Mouse (Mus musculus) lung, embryonic 14.5 days (tissue): Measurements from ENCODE around the gene Plxnc1. TPM values are rescaled to one million over a fixed set of nuclear protein-coding genes. Genes with fewer than 3 reads are reported as not detected.

Experiments used
- ATAC-seq: fragments of 200-750 bp; cut with Nextera tagmentation; 2 replicates; pipeline ENCODE4 v1.8.0; 2017; ENCODE audit warnings: mild to moderate bottlenecking, moderate TSS enrichment, moderate library complexity; ENCODE audit not compliant: insufficient read depth
- DNase-seq: peaks from one replicate; pipeline ENCODE4 v3.0.0-alpha.2; 2015
- H3K27ac ChIP-seq: fragments of 300-500 bp; sonication (generic); 2 replicates; pipeline ENCODE4 v1.5.1; 2014; ENCODE audit warnings: low read depth, mild to moderate bottlenecking, moderate library complexity
- H3K27me3 ChIP-seq: fragments of 300-500 bp; sonication (generic); 2 replicates; pipeline ENCODE4 v1.6.1; 2014; ENCODE audit warnings: low read length, control low read depth; ENCODE audit not compliant: insufficient read depth
- H3K36me3 ChIP-seq: fragments of 300-500 bp; sonication (generic); 2 replicates; pipeline ENCODE4 v1.6.1; 2014; ENCODE audit warnings: control low read depth; ENCODE audit not compliant: insufficient read depth
- H3K4me1 ChIP-seq: fragments of 300-500 bp; sonication (generic); 2 replicates; pipeline ENCODE4 v1.6.1; 2014; ENCODE audit warnings: antibody characterized with exemption, control low read depth; ENCODE audit not compliant: insufficient read depth
- H3K4me2 ChIP-seq: fragments of 300-500 bp; sonication (generic); 2 replicates; pipeline ENCODE4 v1.6.1; 2014; ENCODE audit warnings: mild to moderate bottlenecking
- H3K4me3 ChIP-seq: fragments of 300-500 bp; sonication (generic); 2 replicates; pipeline ENCODE4 v1.5.1; 2014; ENCODE audit warnings: low read depth, low read length
- H3K9ac ChIP-seq: fragments of 300-500 bp; sonication (generic); 2 replicates; pipeline ENCODE4 v1.6.1; 2014
- H3K9me3 ChIP-seq: fragments of 300-500 bp; sonication (generic); 2 replicates; pipeline ENCODE4 v1.6.1; 2016; ENCODE audit warnings: low read depth, low read length, control low read depth
- CTCF ChIP-seq: IDR thresholded peaks from 2 replicates; pipeline ENCODE4 v1.5.1; 2016; ENCODE audit warnings: antibody characterized with exemption, low read depth
- WGBS: fragments of 180-500 bp; shearing (Covaris S2); extraction: QIAGEN DNeasy Blood & Tissue Kit; methylation state at CpG from one replicate; pipeline ENCODE4 v1.1.7; 2014; 5-methylcytosine and 5-hydroxymethylcytosine counted together
- polyA plus RNA-seq: library from polyadenylated mRNA; unstranded; fragments of >200 nt; fragmentation: Nextera tagmentation; extraction: Ambion mirVana; gene quantifications from 2 replicates; pipeline ENCODE4 v1.2.1, GENCODE M21; 2014

The Plxnc1 gene
- polyA plus RNA-seq, 1 experiment from 2014 or later = 11.7 TPM

DNA sequence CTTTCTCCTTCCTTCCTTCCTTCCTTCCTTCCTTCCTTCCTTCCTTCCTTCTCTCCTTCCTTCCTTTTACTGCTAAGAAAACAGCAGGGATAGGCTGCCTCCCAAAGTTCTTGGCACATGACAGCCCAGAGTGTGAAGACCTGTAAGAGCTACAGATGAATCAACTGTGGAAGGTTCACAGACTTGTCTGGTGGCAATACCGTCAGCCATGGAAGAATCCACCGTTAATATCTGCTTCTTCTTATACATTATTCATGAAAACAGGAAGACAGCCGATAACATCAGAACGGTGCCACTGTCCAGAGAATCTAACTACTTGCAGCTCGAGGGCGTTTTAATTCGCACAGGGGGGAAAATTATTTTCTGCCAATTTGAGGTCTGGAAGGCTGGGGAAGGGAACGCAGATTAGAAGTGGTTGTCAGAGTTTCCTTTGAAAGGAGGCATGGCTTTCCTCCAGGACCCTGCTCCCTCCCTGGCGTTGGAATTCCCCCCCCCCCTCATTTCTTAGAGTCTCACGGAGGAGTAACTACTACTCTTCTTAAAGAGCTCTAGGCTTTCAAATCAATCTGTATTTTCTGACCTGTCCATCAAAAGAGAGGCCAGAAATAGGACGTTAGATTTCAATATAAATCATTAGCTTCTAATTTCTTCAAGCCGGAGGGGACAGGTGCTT, 37.0 kb upstream of the Plxnc1 start:
- H3K27ac ChIP-seq = no peak overlapping the region
- H3K4me1 ChIP-seq = no peaks in the 10 kb centered on the region
- H3K27me3 ChIP-seq = no peaks in the 10 kb centered on the region
- H3K9me3 ChIP-seq = no peaks in the 10 kb centered on the region
- H3K4me3 ChIP-seq = no peak overlapping the region
- no peak for DNase-seq
- H3K9ac ChIP-seq = no peak overlapping the region
- no peak for TF ChIP-seq CTCF
- no peaks in the 10 kb centered on the region for H3K36me3 ChIP-seq
- no peak for ATAC-seq
- H3K4me2 ChIP-seq = no peak overlapping the region
- 33% methylated on average over 12 of the region's 12 CpGs for WGBS

DNA sequence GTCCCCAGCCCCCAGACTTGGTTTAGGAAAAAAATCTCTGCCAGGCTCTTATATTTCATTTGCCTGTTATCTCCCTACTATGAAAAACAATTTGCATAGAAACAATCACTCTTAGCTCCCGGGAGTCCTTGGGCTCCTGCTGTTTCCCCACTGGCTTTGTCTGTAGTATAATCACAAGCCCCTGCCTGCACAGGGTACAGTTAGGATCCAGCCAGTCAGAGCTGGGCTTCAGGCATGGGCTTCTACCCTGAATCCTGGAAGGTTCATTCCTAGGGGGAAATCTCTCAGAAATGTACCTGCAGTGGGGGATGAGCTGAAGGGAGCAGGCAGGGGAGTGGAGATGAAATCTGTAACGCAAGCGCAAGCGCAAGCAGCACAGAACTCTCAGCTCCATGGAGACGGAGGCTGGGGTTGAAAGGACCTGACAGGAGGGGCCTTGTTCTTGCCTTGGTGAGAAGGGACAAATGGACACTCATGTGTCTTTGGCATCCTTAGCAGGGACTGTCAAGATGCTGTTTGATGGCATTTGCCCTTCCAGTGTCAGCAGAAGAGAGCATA, 33.7 kb upstream of the Plxnc1 start:
- Histone ChIP-seq H3K9me3 (no peaks in the 10 kb centered on the region), H3K27ac (no peak overlapping the region), H3K36me3 (no peaks in the 10 kb centered on the region), H3K4me3 (no peak overlapping the region), H3K9ac (no peak overlapping the region), H3K4me1 (no peaks in the 10 kb centered on the region), H3K4me2 (no peak overlapping the region), H3K27me3 (no peaks in the 10 kb centered on the region)
- DNase-seq (no peak), ATAC-seq (no peak)
- no peak for TF ChIP-seq CTCF
- 48% methylated on average over 5 of the region's 5 CpGs for WGBS

DNA sequence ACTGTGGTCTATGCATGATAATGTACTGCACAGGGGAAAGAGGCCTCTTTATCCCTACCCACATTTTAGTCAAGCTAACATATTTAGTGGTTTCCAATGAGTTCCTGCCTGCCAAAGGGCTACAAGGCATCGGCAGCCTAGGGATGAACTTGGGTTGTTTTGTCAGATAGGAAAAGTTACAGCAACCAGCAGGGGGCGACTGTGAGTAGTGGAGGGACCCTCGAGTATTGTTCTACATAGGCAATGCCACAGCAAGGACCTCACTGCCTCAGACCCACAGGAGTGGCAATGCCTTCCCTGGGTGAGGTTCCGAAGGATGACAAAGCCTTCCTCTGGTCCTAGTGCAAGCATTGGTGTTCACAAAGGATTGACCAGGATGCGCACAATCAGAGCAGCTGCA, 31.7 kb upstream of the Plxnc1 start:
- H3K4me1 ChIP-seq = no peaks in the 10 kb centered on the region
- ATAC-seq (no peak), DNase-seq (peak; percentile 51)
- 60% methylated on average over 5 of the region's 5 CpGs for WGBS
- no peak overlapping the region for H3K9ac ChIP-seq
- H3K36me3 ChIP-seq = no peaks in the 10 kb centered on the region
- peak; percentile 59 for TF ChIP-seq CTCF
- H3K4me3 ChIP-seq = no peak overlapping the region
- no peak overlapping the region for H3K27ac ChIP-seq
- no peaks in the 10 kb centered on the region for H3K27me3 ChIP-seq
- H3K9me3 ChIP-seq = no peaks in the 10 kb centered on the region
- H3K4me2 ChIP-seq = no peak overlapping the region

DNA sequence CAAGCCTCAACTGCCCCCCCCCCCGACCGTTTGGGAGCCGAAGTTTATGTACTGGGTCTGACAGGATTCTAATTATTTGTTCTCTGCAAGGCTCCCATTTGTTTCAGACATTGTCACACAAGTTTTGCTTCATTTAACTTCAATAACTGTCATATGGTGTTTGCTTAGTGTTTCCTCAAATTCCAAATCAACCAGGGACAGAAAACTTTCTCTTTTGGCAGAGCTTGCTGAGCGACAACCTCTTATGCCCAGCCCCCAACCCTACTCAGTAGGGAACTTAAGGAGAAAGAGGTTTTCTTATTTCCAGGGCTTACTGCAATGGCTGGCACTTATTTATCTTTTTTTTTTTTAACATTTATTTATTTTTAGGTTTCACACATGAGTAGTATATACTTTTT, 30.5 kb upstream of the Plxnc1 start:
- WGBS = 39% methylated on average over 4 of the region's 4 CpGs
- ATAC-seq (peak; percentile 28; the same call in 1 of the 2 replicates), DNase-seq (peak; percentile 69)
- Histone ChIP-seq H3K27me3 (no peaks in the 10 kb centered on the region), H3K36me3 (no peaks in the 10 kb centered on the region), H3K27ac (peak overlapping the region; percentile 13; the same call in 1 of the 2 replicates), H3K9ac (no peak overlapping the region), H3K4me2 (peak overlapping the region; percentile 25; the same call in 1 of the 2 replicates), H3K9me3 (no peaks in the 10 kb centered on the region), H3K4me1 (no peaks in the 10 kb centered on the region), H3K4me3 (no peak overlapping the region)
- TF ChIP-seq CTCF = no peak

DNA sequence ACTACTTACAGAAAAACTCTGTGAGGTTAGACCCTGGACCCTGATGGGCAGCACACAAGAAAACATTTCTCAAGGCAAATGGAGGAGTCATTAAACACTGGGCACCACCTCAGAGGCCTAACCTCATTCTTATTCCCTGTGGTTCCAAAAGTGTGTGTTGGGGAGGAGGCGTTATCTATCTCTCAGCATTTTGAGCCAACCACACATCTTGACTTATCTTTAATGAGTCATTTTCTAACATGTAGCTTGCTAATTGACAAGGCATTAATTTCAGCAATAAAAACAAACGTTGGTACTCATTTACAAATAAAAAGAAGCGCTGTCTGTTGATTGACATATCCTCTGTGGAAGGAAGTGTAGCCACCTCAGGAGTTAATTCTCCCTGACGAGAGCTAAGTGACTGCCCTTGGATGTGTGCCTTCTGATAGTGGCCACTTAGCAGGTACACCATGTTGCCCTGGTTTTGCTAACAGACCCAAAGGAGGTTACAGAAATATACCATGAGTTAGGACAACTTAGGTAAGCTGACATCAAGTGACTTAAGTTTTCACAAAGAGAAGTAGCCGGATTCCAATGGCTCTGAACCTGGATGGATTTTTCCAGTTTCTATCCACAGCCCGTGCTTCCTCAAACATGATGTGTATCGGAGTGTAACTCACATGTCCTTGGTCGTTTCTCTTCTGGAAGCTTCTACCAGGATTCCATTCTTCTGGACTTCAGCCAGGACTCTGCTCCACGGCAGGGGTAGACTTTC, 29.9 kb upstream of the Plxnc1 start:
- peak overlapping the region; percentile 25; the same call in 1 of the 2 replicates for H3K4me2 ChIP-seq
- H3K27ac ChIP-seq = peak overlapping the region; percentile 13; the same call in 1 of the 2 replicates
- H3K36me3 ChIP-seq = no peaks in the 10 kb centered on the region
- H3K27me3 ChIP-seq = no peaks in the 10 kb centered on the region
- no peak overlapping the region for H3K9ac ChIP-seq
- 48% methylated on average over 9 of the region's 9 CpGs for WGBS
- H3K4me1 ChIP-seq = no peaks in the 10 kb centered on the region
- ATAC-seq (no peak), DNase-seq (peak; percentile 72)
- H3K9me3 ChIP-seq = no peaks in the 10 kb centered on the region
- TF ChIP-seq CTCF = no peak
- H3K4me3 ChIP-seq = no peak overlapping the region

DNA sequence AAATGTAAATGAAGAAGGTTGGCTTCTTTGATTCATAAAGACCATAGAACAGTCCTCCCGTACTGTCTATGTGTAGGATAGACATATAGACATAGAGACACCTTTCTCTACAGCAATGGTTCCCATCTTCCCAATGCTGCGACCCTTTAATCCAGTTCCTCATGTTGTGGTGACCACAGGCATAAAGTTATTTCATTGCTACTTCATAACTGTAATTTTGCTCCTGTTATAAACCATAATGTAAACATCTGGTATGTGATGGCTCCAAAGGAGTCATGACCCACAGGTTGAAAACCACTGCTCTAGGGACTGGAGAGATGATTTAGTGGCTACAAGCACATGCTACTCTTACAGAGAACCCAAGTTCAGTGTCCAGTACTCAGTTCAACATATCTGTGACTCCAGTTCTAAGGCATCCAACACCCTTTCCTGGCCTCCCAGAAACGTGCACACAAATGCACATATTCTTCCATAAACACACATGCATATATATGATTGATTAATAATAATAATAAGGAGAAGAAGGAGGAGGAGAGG, 27.1 kb upstream of the Plxnc1 start:
- ATAC-seq (no peak), DNase-seq (no peak)
- 69% methylated on average over 3 of the region's 3 CpGs for WGBS
- Histone ChIP-seq H3K4me2 (no peak overlapping the region), H3K9ac (no peak overlapping the region), H3K36me3 (no peaks in the 10 kb centered on the region), H3K4me3 (no peak overlapping the region), H3K4me1 (no peaks in the 10 kb centered on the region), H3K27me3 (no peaks in the 10 kb centered on the region), H3K9me3 (no peaks in the 10 kb centered on the region), H3K27ac (no peak overlapping the region)
- no peak for TF ChIP-seq CTCF

DNA sequence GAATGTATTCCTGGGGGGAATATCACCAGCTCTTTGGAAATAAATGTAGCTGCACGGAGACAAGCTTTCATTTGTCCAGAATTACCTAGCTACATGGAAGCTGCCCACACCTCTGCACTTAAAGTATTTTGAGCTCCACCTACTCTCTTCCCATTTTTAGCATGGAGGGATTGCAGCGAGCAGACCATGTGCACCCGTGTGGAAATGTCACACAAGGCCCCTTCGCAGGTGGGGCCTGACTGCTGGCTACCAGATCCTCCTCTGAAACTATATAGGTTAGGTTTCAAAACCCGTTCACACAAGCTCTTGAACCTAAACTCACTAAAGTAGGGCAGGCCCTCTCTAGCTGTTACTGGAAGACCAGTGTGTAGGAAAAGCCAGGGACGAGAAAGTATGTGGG, 25.6 kb upstream of the Plxnc1 start:
- Histone ChIP-seq H3K36me3 (no peaks in the 10 kb centered on the region), H3K4me1 (no peaks in the 10 kb centered on the region), H3K9ac (no peak overlapping the region), H3K4me2 (no peak overlapping the region), H3K27me3 (no peaks in the 10 kb centered on the region), H3K4me3 (no peak overlapping the region), H3K9me3 (no peaks in the 10 kb centered on the region), H3K27ac (no peak overlapping the region)
- WGBS = 81% methylated on average over 6 of the region's 6 CpGs
- TF ChIP-seq CTCF = no peak
- ATAC-seq = no peak
- DNase-seq = no peak
